Mouse (Mus musculus): ENCODE results near the gene Pbx1. TPM values are rescaled to one million over a fixed set of nuclear protein-coding genes. Genes with fewer than 3 reads are reported as not detected.

Pbx1 gene
- polyA plus RNA-seq, 1 experiment from 2014 or later: 4.0 TPM

DNA sequence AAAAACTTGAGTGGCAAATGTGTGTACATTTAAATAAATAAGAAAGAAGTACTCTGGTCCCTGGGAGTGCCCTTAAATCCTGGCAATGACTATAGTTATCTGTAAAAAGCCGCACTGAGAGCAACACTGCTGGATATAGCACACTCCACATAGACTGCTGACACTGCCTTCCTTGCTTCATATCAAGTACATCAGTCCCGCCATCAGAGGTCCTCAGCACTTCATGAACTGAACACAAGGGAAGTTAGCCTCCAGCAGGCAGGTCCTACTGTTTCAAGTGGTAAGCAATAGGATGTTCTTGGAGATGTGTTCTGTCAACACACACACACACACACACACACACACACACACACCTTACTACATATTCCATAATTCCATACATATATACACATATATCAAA, 339.0 kb downstream of the Pbx1 start:
- no peaks in the 10 kb centered on the region for H3K4me1 ChIP-seq (ENCODE audit: insufficient read depth)
- no peaks in the 10 kb centered on the region for H3K27me3 ChIP-seq (ENCODE audit: insufficient read depth, low read length)
- DNase-seq: no peak
- WGBS (ENCODE audit: insufficient replicate concordance): 59% methylated on average over 2 of the region's 2 CpGs
- no peak overlapping the region for H3K4me3 ChIP-seq (ENCODE audit: low read depth, low read length)
- H3K36me3 ChIP-seq (replicated peaks; ENCODE audit: insufficient read depth, low read length): no peaks in the 10 kb centered on the region
- H3K4me2 ChIP-seq (ENCODE audit: low read depth, low read length): no peak overlapping the region
- no peaks in the 10 kb centered on the region for H3K9me3 ChIP-seq (ENCODE audit: low read length)
- no peak overlapping the region for H3K27ac ChIP-seq (ENCODE audit: low read depth)
- ATAC-seq: no peak
- peak; percentile 41 for TF ChIP-seq CTCF (IDR thresholded peaks at IDR 0.05; ENCODE audit: low read depth)
- no peak for TF ChIP-seq EP300 (IDR thresholded peaks at IDR 0.05; ENCODE audit: low read depth)
- H3K9ac ChIP-seq (replicated peaks): no peak overlapping the region

DNA sequence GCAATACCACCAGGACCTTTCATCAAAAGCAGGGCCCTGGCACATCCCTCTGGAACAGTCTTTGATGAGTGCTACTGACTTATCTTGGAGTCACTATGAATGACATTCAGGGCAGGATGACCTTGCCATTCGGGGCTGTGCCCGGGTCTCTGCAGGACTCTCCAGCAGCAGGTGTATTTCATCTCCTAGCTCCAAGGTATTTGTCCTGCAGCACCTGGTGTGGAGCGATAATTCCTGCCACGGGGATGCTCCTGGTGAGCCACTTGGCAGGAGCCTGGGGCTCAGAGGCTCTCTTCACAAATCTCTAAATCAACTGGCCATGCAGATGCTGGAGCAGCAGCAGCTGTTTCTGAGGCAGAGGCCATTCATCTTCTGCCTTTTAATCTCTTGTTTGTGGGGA, 340.4 kb downstream of the Pbx1 start:
- H3K4me2 ChIP-seq (ENCODE audit: low read depth, low read length): no peak overlapping the region
- no peaks in the 10 kb centered on the region for H3K4me1 ChIP-seq (ENCODE audit: insufficient read depth)
- 56% methylated on average over 4 of the region's 4 CpGs for WGBS (ENCODE audit: insufficient replicate concordance)
- no peaks in the 10 kb centered on the region for H3K9me3 ChIP-seq (ENCODE audit: low read length)
- no peaks in the 10 kb centered on the region for H3K36me3 ChIP-seq (replicated peaks; ENCODE audit: insufficient read depth, low read length)
- H3K9ac ChIP-seq (replicated peaks): no peak overlapping the region
- ATAC-seq (no peak), DNase-seq (no peak)
- no peak overlapping the region for H3K4me3 ChIP-seq (ENCODE audit: low read depth, low read length)
- no peak overlapping the region for H3K27ac ChIP-seq (ENCODE audit: low read depth)
- no peaks in the 10 kb centered on the region for H3K27me3 ChIP-seq (ENCODE audit: insufficient read depth, low read length)
- TF ChIP-seq EP300 (IDR thresholded peaks at IDR 0.05; ENCODE audit: low read depth) (no peak), CTCF (IDR thresholded peaks at IDR 0.05; ENCODE audit: low read depth) (no peak)

DNA sequence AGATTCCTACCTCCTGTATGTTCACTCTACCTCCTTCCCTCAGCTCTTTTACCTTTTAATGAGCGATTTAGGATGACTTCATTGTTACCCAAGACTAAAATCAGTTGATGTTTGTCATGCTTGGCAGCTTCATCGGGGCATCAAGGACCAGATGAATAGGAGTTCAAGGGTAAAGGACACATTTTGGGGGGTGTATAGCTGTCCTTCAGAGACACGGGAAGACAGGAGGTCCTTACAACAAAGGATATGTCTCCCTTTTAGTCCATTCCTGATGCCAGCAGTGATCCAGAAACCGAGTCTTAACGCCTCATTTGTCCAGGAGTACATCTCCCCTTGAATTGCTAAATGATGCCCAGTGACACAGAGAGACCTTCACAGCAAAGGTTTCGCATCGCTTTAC, 343.4 kb downstream of the Pbx1 start:
- Histone ChIP-seq H3K4me3 (ENCODE audit: low read depth, low read length) (no peak overlapping the region), H3K27ac (ENCODE audit: low read depth) (no peak overlapping the region), H3K4me1 (ENCODE audit: insufficient read depth) (no peaks in the 10 kb centered on the region), H3K4me2 (ENCODE audit: low read depth, low read length) (no peak overlapping the region), H3K27me3 (ENCODE audit: insufficient read depth, low read length) (no peaks in the 10 kb centered on the region), H3K9ac (replicated peaks) (no peak overlapping the region), H3K9me3 (ENCODE audit: low read length) (no peaks in the 10 kb centered on the region), H3K36me3 (replicated peaks; ENCODE audit: insufficient read depth, low read length) (no peaks in the 10 kb centered on the region)
- 69% methylated on average over 7 of the region's 7 CpGs for WGBS (ENCODE audit: insufficient replicate concordance)
- TF ChIP-seq CTCF (IDR thresholded peaks at IDR 0.05; ENCODE audit: low read depth) (no peak), EP300 (IDR thresholded peaks at IDR 0.05; ENCODE audit: low read depth) (no peak)
- ATAC-seq (no peak), DNase-seq (no peak)

DNA sequence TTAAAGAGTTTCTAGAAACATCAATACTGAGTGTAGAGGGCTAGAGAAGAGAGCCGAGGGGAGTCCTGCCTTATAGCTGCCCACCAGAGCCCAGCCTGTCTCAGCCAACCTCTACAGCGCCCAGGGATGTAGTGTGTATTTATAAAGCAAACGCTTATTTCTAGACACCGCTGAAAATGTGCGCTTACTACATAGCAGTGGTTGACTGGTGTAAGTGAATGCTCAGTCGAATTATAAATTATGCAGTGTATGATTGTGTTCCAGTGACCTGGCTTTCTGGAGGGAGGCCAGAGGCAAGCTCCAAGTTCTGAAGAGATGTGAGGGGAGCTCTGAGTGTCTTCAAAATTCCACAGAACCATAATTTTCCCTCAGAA, 352.7 kb downstream of the Pbx1 start:
- DNase-seq: no peak
- TF ChIP-seq CTCF (IDR thresholded peaks at IDR 0.05; ENCODE audit: low read depth) (no peak), EP300 (IDR thresholded peaks at IDR 0.05; ENCODE audit: low read depth) (no peak)
- WGBS (ENCODE audit: insufficient replicate concordance): 82% methylated on average over 6 of the region's 6 CpGs

DNA sequence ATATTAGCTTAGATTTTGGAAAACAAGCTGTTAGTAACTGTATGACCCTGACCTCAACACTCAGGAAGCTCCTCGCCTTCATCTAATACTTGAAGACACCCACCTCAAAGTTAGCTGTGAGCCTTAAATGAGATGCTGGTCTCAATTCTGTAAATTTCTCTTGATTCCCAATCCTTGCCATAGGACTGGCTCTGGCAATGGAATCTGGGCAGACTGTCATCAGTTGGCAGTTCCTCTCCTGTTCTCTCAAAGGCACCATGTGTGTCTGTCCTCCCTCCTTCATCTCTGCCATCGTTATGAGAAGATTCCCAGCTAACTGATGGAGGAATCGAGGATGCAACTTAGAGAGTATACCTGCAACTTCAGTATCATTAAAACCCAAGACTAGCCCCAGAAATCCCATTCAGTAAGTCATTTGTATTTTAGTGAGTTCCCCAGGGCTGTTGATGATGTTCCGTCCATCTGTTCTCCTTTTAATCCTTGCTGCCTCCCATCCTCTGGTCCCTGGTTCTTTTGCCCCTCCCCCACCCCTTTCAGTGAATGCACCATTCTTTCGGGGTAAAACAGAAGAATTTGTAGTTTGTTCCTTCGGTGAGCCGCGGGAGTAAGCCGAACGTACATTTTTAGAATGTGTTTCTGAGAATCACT, 353.2 kb downstream of the Pbx1 start:
- ATAC-seq (no peak), DNase-seq (no peak)

More for the DNA sequence above, 352.7 kb downstream of the Pbx1 start:
- no peak overlapping the region for H3K4me3 ChIP-seq (ENCODE audit: low read depth, low read length)
- H3K9me3 ChIP-seq (ENCODE audit: low read length): no peaks in the 10 kb centered on the region
- no peak overlapping the region for H3K9ac ChIP-seq (replicated peaks)
- no peaks in the 10 kb centered on the region for H3K27me3 ChIP-seq (ENCODE audit: insufficient read depth, low read length)
- no peaks in the 10 kb centered on the region for H3K4me1 ChIP-seq (ENCODE audit: insufficient read depth)
- ATAC-seq: no peak
- no peaks in the 10 kb centered on the region for H3K36me3 ChIP-seq (replicated peaks; ENCODE audit: insufficient read depth, low read length)
- H3K4me2 ChIP-seq (ENCODE audit: low read depth, low read length): no peak overlapping the region
- H3K27ac ChIP-seq (ENCODE audit: low read depth): no peak overlapping the region

DNA sequence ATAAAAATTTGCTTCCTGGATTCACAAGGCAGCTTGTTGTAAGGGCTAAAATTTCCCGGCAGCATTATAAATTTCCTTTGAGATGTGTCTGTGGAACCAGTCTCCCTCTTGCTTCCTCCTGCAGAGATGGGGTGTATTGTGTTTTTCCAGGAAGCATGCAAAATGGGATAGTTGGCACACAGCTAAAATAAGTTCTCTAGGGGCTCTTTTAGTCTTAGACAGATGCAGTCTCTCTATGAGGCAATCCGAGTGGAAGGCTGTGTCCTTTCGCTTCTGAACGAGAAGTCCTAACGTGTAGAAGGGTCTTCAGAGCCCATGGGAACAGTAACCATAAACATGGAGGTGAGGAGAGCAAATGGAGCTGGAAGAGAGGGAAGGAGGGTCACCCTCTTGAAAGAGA, 360.1 kb downstream of the Pbx1 start:
- H3K27me3 ChIP-seq (ENCODE audit: insufficient read depth, low read length): no peaks in the 10 kb centered on the region
- no peaks in the 10 kb centered on the region for H3K36me3 ChIP-seq (replicated peaks; ENCODE audit: insufficient read depth, low read length)
- no peak for DNase-seq
- no peak overlapping the region for H3K27ac ChIP-seq (ENCODE audit: low read depth)
- TF ChIP-seq CTCF (IDR thresholded peaks at IDR 0.05; ENCODE audit: low read depth): no peak
- no peak for TF ChIP-seq EP300 (IDR thresholded peaks at IDR 0.05; ENCODE audit: low read depth)
- no peak overlapping the region for H3K4me3 ChIP-seq (ENCODE audit: low read depth, low read length)
- no peak for ATAC-seq
- no peak overlapping the region for H3K4me2 ChIP-seq (ENCODE audit: low read depth, low read length)
- no peak overlapping the region for H3K9ac ChIP-seq (replicated peaks)
- H3K4me1 ChIP-seq (ENCODE audit: insufficient read depth): no peaks in the 10 kb centered on the region
- 77% methylated on average over 5 of the region's 5 CpGs for WGBS (ENCODE audit: insufficient replicate concordance)
- H3K9me3 ChIP-seq (ENCODE audit: low read length): no peaks in the 10 kb centered on the region

More for the DNA sequence above, 353.2 kb downstream of the Pbx1 start:
- H3K9me3 ChIP-seq (ENCODE audit: low read length): no peaks in the 10 kb centered on the region
- H3K4me1 ChIP-seq (ENCODE audit: insufficient read depth): no peaks in the 10 kb centered on the region
- TF ChIP-seq EP300 (IDR thresholded peaks at IDR 0.05; ENCODE audit: low read depth): no peak
- TF ChIP-seq CTCF (IDR thresholded peaks at IDR 0.05; ENCODE audit: low read depth): no peak
- H3K9ac ChIP-seq (replicated peaks): no peak overlapping the region
- H3K36me3 ChIP-seq (replicated peaks; ENCODE audit: insufficient read depth, low read length): no peaks in the 10 kb centered on the region
- WGBS (ENCODE audit: insufficient replicate concordance): 80% methylated on average over 10 of the region's 10 CpGs
- no peak overlapping the region for H3K4me2 ChIP-seq (ENCODE audit: low read depth, low read length)
- no peak overlapping the region for H3K27ac ChIP-seq (ENCODE audit: low read depth)
- H3K27me3 ChIP-seq (ENCODE audit: insufficient read depth, low read length): no peaks in the 10 kb centered on the region
- no peak overlapping the region for H3K4me3 ChIP-seq (ENCODE audit: low read depth, low read length)
